Mouse (Mus musculus) neural tube, embryonic 12.5 days (tissue): Measurements from ENCODE around the gene Rasgrp4. TPM values are rescaled to one million over a fixed set of nuclear protein-coding genes. Genes with fewer than 3 reads are reported as not detected.

Experiments
- polyA plus RNA-seq: library from polyadenylated mRNA; unstranded; fragments of >200 nt; fragmentation: Nextera tagmentation; extraction: Ambion mirVana; gene quantifications from 2 replicates; pipeline ENCODE4 v1.2.1, GENCODE M21; 2016

Gene Rasgrp4
- polyA plus RNA-seq, 1 experiment from 2014 or later: 0.77 TPM

Other genes starting within 250 kb of the Rasgrp4 start
- gene Actn4, start 172.5 kb upstream of the Rasgrp4 start, polyA plus RNA-seq: 186 and 192 TPM in 2 replicates
- gene Eif3k, start 153.0 kb upstream of the Rasgrp4 start, polyA plus RNA-seq: 327 and 336 TPM in 2 replicates
- gene Map4k1, start 152.8 kb upstream of the Rasgrp4 start, polyA plus RNA-seq: 5.5 and 6.2 TPM in 2 replicates
- 4.4 and 5.0 TPM in 2 replicates for gene Ryr1, start 9.7 kb upstream of the Rasgrp4 start, polyA plus RNA-seq
- gene Fam98c, start 21.4 kb downstream of the Rasgrp4 start, polyA plus RNA-seq: 30.8 and 33.7 TPM in 2 replicates
- gene Ggn, start 35.4 kb downstream of the Rasgrp4 start, polyA plus RNA-seq: 0.86 and 0.95 TPM in 2 replicates
- 8.3 and 9.0 TPM in 2 replicates for gene Spred3, start 35.6 kb downstream of the Rasgrp4 start, polyA plus RNA-seq
- 326 and 327 TPM in 2 replicates for gene Psmd8, start 45.9 kb downstream of the Rasgrp4 start, polyA plus RNA-seq
- gene Catsperg1, start 79.2 kb downstream of the Rasgrp4 start, polyA plus RNA-seq: 1.1 and 1.8 TPM in 2 replicates
- 0.39 and 0.66 TPM in 2 replicates for gene Kcnk6, start 97.7 kb downstream of the Rasgrp4 start, polyA plus RNA-seq
- 80.2 and 82.0 TPM in 2 replicates for gene Yif1b, start 103.5 kb downstream of the Rasgrp4 start, polyA plus RNA-seq
- gene 2200002D01Rik, start 113.6 kb downstream of the Rasgrp4 start, polyA plus RNA-seq: 1.6 and 1.7 TPM in 2 replicates
- gene Spint2, start 147.1 kb downstream of the Rasgrp4 start, polyA plus RNA-seq: 23.5 and 23.9 TPM in 2 replicates
- 57.5 and 72.1 TPM in 2 replicates for gene Ppp1r14a, start 154.5 kb downstream of the Rasgrp4 start, polyA plus RNA-seq
- 105 and 118 TPM in 2 replicates for gene Dpf1, start 169.1 kb downstream of the Rasgrp4 start, polyA plus RNA-seq